Mouse (Mus musculus) cerebellum, adult 11 months (tissue): ENCODE results near the gene Necab2.

Experiments used
- DNase-seq: peaks from one replicate; pipeline ENCODE4 v3.0.0; 2022

Necab2 gene

DNA sequence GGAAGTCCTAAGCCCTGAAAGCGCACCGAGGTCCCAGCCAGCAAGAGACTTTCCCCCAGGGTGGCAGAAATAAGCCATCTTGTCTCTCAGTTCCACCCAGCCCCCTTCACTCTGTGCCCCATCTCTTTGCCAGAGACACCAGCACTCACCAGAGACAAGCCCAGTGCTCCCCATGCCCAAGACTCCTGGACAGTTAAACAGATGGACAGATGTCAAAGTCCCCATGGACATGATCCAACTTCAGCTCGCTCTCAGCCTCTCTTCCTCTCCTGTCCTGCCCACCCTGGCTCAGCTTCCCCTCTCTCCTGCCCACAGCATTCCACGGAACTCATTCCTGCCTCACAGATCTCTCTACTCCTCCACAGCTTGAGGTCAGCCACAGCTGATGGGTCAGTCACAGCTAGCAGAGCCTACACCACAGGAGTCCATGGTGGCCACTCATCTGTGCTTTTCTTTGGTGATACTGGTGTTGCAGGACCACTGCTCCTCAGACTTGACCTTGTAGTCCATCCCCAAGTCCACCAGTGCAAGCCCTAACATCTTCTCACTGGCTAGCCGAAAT lies 17.7 kb upstream of the Necab2 start:
- DNase-seq = no peak

GRCm38 (mm10) chr8:119429552-119429951 lies 17.0 kb upstream of the Necab2 start:
- DNase-seq = no peak

GRCm38 (mm10) chr8:119430250-119430649 lies 16.3 kb upstream of the Necab2 start:
- DNase-seq = no peak

- no peak for DNase-seq
Observed at GRCm38 (mm10) chr8:119430690-119431089, 15.8 kb upstream of the Necab2 start.

DNA sequence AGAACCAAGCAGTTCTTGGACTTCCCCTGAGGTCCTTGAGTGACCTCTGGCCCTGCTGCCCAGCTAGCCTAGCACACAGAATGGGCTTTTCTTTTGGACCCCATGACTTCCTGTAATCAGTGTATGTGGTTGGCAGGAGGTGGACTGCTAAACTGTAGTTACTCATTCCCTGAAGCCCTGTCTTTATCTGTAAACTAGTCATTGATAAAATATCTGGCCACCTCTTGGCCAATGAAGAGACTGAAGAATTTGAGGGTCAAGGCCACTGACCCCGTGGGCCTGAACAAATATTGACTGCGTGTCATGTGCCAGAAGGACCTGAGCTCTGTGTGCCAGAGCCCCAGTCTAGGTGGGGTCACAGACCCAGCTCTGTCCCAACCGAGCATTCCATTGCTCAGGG lies 14.1 kb upstream of the Necab2 start:
- DNase-seq = no peak

- no peak for DNase-seq
Observed at GRCm38 (mm10) chr8:119433582-119434174, 12.8 kb upstream of the Necab2 start, which contains the start of gene Osgin1. TSS of gene Osgin1 (plus strand) at chr8:119434124.

- no peak for DNase-seq
Observed at GRCm38 (mm10) chr8:119434569-119434968, 11.9 kb upstream of the Necab2 start.

GRCm38 (mm10) chr8:119435527-119435926 lies 11.0 kb upstream of the Necab2 start:
- no peak for DNase-seq

DNA sequence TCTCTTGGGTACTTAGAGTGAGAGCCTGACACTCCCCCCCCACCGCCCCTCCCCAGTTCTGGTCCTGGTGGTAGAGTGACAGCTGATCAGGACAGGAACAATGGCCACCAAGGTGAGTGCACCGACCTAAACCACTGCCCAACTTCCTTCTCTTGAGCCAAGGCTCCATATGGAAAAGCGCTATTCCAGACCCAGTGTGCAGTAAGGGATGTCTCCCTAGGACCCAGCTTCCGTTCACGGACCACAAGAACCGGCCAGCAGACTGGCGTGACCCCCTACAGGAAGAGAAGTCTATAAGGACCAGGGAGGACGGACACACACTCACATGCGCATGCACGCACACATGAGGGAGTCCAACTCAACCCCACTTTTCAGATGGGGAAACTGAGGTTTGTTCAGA lies 10.2 kb upstream of the Necab2 start:
- no peak for DNase-seq

- no peak for DNase-seq
Observed at GRCm38 (mm10) chr8:119436933-119437332, 9.6 kb upstream of the Necab2 start.

DNA sequence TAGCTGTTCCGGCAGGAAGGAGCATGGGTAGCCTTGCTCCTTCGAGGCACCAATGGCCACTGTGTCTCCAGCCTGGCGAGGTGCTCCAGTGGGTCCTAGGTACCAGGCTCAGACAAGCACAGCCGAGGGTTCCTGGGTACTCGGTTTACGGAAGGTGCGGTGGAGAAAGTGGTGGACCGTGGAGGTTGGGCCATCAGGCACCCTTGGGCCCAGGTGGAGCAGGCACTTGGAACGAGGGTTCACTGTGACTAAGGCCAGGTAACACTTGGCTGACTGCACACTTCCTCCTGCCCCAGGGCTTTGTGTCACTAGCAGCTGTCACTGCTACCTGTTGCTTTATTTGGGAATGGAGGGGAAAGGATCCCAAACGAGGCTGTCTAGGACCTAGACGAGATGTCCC lies 9.0 kb upstream of the Necab2 start:
- DNase-seq = no peak

GRCm38 (mm10) chr8:119438876-119439275 lies 7.6 kb upstream of the Necab2 start:
- DNase-seq = no peak

GRCm38 (mm10) chr8:119439424-119439823 lies 7.1 kb upstream of the Necab2 start:
- no peak for DNase-seq

- no peak for DNase-seq
Observed at GRCm38 (mm10) chr8:119439893-119440249, 6.6 kb upstream of the Necab2 start.

DNA sequence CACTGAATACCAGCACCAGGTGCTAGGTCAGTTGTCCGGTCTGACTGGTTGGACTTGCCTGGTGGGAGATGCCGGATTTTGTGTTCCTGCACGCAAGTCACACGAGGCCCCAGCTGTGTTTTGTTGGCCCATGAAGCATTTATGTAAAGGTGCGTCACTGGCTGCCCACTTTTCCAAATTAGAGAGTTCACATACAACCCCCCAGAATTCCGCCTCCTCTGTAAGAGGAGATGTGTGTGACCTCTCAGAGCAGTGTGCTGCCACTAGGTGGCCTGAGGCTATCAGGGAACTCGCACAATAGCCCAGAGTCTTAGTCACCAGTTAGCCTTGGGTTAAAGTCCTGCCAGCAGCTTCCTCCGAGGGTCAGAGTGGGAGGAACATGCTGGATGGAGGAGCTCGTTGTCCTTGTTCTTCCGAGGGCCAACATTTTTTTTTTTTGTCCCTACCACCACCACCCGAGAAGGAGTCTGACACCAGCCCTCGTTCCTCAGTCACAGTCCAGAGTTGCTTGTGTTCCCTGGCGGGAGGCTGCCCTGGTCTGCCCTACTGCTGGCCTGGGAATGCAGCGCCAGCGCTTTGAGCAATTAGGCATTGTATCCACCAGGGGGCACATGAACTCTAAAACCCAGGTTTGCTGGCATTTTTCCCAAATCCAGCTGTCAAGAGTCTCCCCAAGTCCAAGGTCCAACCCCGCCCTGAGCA lies 6.1 kb upstream of the Necab2 start:
- DNase-seq = peak; percentile 38

GRCm38 (mm10) chr8:119440952-119441270 lies 5.6 kb upstream of the Necab2 start:
- DNase-seq = no peak

GRCm38 (mm10) chr8:119442013-119442412 lies 4.5 kb upstream of the Necab2 start:
- DNase-seq = no peak

- DNase-seq = no peak
Observed at GRCm38 (mm10) chr8:119442970-119443369, 3.5 kb upstream of the Necab2 start.

DNA sequence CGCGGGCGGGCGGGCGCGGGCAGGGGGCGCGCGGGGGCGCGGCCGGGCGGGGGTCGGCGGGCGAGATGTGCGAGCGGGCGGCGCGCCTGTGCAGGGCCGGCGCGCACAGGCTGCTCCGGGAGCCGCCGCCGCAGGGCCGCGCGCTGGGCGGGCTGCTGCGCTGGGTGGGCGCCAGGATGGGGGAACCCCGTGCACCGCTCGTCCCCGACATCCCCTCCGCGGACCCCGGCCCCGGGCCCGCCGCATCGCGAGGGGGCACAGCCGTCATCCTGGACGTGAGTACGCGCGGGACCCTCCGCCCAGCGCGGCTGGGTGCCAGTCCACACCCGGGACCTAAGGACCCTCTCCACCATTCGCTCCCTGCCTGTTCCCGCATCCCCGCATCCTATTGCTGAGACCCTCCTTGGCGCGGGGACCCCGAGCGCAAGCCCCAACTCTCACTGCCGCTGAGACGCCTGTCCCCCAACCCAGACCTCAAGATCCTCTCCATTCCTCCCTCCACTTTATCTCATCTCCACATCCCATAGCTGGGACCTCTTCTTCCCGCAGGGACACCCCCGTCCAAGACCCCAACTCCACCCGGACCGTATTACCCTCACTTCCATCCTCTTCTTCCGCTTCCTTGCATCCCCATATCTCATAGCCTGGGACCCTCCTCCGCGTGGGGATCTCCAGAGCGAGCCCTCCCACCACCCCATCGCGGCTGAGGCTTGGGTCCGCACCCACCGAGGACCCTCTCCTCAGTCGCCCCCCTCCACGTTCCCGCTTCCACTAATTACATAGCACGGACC lies 666 bp downstream of the Necab2 start:
- DNase-seq = no peak

GRCm38 (mm10) chr8:119447781-119448170 lies 1.3 kb downstream of the Necab2 start:
- DNase-seq = no peak

GRCm38 (mm10) chr8:119449627-119450026 lies 3.1 kb downstream of the Necab2 start:
- DNase-seq = no peak

DNA sequence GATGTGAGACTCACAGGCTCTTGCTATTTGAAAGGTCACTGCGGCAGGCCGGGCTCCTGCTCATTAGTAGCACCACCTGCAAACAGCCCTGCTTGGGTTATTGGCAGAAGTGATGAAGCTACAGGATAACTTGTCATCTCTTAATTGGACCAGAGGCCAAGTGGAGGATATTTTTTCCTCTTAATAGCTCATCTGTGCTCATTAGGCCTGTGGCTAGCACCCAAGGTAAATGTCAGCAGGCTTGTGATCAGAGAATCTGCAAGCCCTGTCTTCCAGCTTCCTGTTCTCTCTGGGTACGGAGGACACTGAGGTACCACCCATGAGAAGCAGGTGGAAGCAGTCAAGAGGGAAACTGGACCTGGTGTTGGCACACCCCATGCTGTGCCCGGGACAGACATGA lies 4.6 kb downstream of the Necab2 start:
- DNase-seq = no peak

DNA sequence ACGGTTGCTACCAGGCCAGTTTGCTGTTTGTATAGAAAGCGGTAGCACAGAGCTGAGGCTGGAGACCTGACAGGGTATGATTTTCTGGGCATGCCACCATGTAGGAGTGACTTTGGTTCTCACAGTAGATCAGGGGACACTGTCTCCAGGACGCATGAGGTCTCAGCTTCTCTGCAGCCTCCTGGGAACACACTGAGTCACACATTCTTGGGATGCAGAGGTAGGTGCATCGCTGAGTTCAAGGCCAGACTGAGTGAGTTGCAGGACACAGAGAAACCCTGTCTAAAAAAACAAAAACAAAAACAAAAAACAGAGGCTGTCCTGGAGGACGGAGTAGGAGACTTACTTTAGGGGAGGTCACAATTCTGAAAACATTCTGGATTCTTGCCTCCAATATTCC lies 6.4 kb downstream of the Necab2 start:
- no peak for DNase-seq

DNA sequence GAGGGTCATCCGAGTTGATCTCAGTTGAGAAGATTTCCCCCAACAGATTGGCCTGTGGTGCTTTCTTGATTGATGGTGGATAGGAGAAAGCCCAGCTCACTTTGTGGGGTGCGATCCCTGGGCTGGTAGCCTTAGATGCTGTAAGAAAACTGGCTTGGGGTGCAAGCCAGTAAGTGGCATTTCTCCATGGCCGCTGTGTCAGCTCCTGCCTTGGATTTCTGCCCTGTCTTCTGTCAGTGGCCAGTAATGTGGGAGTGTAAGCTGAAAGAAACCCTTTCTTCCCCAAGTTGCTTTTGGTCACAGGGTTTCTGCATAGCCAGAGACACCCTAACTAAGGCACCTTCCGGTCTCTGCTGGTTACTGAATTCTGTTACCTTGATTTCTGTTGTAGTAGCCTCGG lies 9.5 kb downstream of the Necab2 start:
- no peak for DNase-seq
